Mouse (Mus musculus): ENCODE data around the gene Prim2. TPM values are rescaled to one million over a fixed set of nuclear protein-coding genes. Genes with fewer than 3 reads are reported as not detected.

The Prim2 gene
- polyA plus RNA-seq, 1 experiment from 2014 or later, result 13.0 TPM

DNA sequence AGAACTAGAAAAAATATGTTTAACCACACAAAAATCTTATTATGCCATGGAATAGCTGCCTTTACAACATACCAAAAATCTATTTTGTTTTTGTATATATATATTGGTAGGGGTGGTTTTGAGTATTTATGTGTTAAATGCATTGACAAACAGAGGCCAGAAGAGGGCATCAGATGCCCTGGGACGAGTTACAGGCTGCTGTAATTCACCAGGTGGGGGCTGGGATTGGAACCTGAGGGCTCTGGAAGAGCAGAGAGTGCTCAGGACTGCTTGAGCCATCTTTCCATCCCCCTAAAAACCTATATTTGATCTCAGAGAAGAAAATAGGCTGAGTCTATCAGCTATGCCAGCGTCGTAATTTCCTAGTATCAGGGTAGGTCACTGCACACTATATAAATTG lies 2.9 kb upstream of the Prim2 start:
- WGBS (ENCODE audit: missing documents), result 30% methylated on average over 3 of the region's 3 CpGs
- H3K4me3 ChIP-seq (ENCODE audit: inconsistent target), result no peak overlapping the region
- H3K36me3 ChIP-seq (ENCODE audit: inconsistent target), result no peaks in the 10 kb centered on the region
- H3K79me2 ChIP-seq (ENCODE audit: inconsistent target), result no peaks in the 10 kb centered on the region
- H3K27ac ChIP-seq, result no peak overlapping the region

DNA sequence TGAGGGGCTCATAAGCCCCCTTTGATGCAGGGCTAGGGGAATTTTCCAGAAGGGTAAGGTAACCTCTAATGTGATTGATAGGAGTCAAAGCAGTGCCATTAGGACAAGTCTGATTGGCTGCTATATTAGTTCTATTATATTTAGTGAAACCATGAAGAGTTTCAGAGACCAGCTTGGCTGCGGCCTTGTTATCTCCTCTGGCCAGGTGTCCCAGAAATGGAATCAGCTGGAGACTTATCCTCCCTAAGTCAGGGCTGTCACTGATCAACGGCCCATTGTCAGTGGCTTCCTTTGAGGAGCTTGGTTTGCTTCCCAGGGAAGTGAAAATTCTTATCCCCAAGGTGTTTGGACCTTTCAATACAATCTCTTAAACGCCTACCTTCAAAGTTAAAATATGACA lies 2.5 kb upstream of the Prim2 start:
- Histone ChIP-seq H3K27ac (no peak overlapping the region), H3K36me3 (ENCODE audit: inconsistent target) (no peaks in the 10 kb centered on the region), H3K79me2 (ENCODE audit: inconsistent target) (no peaks in the 10 kb centered on the region), H3K4me3 (ENCODE audit: inconsistent target) (no peak overlapping the region)
- 75% methylated on average over 3 of the region's 3 CpGs for WGBS (ENCODE audit: missing documents)

DNA sequence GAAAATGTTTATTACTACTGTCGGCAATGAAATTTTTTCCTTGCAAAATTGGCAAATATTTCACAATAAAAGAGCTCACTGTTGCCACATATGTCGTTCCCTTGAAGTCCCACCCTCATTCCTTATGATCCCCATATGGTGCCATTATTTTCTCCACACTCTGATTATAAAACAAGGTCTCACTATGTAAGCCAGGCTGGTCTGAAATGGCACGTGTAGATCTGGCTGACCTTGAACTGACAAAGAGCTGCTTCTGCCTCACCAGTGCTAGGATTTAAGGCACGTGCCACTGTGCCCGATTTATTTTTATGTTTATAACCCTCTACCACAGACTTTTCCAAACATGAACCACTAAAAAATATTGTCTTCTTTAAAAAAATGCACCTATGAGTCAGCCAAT lies 1.8 kb upstream of the Prim2 start:
- WGBS (ENCODE audit: missing documents), result 65% methylated on average over 5 of the region's 5 CpGs
- Histone ChIP-seq H3K79me2 (ENCODE audit: inconsistent target) (no peaks in the 10 kb centered on the region), H3K27ac (no peak overlapping the region), H3K4me3 (ENCODE audit: inconsistent target) (no peak overlapping the region), H3K36me3 (ENCODE audit: inconsistent target) (no peaks in the 10 kb centered on the region)

GRCm38 (mm10) chr1:33670164-33670616 lies 595 bp upstream of the Prim2 start:
- Histone ChIP-seq H3K4me3 (ENCODE audit: inconsistent target) (peak overlapping the region; percentile 85), H3K27ac (peak overlapping the region; percentile 27; the same call in 1 of the 2 replicates)
- under 1% methylated on average over 34 of the region's 37 CpGs for WGBS (ENCODE audit: missing documents)

GRCm38 (mm10) chr1:33663605-33664117 lies 5.9 kb downstream of the Prim2 start:
- no peaks in the 10 kb centered on the region for H3K79me2 ChIP-seq (ENCODE audit: inconsistent target)
- H3K4me3 ChIP-seq (ENCODE audit: inconsistent target), result no peak overlapping the region
- WGBS (ENCODE audit: missing documents), result 93% methylated on average over 19 of the region's 19 CpGs
- no peaks in the 10 kb centered on the region; the same call in 1 of the 2 replicates for H3K36me3 ChIP-seq (ENCODE audit: inconsistent target)
- H3K27ac ChIP-seq, result no peak overlapping the region

More at GRCm38 (mm10) chr1:33670164-33670616, 595 bp upstream of the Prim2 start:
- Histone ChIP-seq H3K79me2 (ENCODE audit: inconsistent target) (no peaks in the 10 kb centered on the region), H3K36me3 (ENCODE audit: inconsistent target) (no peaks in the 10 kb centered on the region)

DNA sequence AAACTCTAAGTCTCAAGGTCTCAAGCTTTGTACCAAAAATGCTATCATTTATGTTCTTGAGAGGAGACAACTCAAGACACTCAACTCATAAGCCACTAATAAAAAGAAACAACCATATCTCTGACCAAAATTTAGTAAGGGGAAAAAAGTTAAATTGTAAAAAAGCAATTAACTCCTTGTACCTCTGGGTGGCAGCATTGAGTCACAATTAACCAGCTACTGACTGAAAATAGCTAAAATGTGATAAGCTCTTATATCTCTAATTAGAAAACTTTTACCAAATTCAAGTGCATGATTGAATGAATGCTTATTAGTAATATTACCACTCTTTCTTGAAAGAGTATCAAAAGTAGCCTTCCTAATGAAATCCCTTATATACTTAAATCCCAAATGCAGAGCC lies 6.4 kb downstream of the Prim2 start:
- no peak overlapping the region for H3K27ac ChIP-seq

DNA sequence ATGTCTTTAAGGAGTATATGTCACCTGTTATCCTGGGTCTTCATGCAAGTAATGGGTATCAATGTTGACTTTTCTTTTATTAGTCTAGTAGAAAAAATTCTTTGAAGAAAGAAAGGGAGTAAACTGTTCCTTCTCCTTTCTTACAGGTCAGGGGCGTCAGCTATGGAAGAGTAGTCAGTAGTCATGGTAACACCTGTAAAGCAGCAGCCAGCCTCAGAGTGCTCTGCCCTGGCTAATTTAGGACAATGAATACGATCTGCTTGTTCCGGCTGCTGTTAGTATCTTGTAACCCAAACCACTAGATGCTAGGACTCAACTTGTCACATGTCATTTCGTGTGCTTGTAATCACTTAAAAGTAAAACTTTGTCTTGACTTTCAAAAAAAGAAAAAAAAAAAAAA lies 11.3 kb downstream of the Prim2 start:
- no peak overlapping the region for H3K4me3 ChIP-seq (ENCODE audit: inconsistent target)
- H3K36me3 ChIP-seq (ENCODE audit: inconsistent target), result no peaks in the 10 kb centered on the region; the same call in 1 of the 2 replicates
- no peaks in the 10 kb centered on the region for H3K79me2 ChIP-seq (ENCODE audit: inconsistent target)
- 88% methylated on average over 4 of the region's 4 CpGs for WGBS (ENCODE audit: missing documents)
- H3K27ac ChIP-seq, result no peak overlapping the region

More for the DNA sequence above, 6.4 kb downstream of the Prim2 start:
- Histone ChIP-seq H3K4me3 (ENCODE audit: inconsistent target) (no peak overlapping the region), H3K79me2 (ENCODE audit: inconsistent target) (no peaks in the 10 kb centered on the region), H3K36me3 (ENCODE audit: inconsistent target) (no peaks in the 10 kb centered on the region; the same call in 1 of the 2 replicates)

DNA sequence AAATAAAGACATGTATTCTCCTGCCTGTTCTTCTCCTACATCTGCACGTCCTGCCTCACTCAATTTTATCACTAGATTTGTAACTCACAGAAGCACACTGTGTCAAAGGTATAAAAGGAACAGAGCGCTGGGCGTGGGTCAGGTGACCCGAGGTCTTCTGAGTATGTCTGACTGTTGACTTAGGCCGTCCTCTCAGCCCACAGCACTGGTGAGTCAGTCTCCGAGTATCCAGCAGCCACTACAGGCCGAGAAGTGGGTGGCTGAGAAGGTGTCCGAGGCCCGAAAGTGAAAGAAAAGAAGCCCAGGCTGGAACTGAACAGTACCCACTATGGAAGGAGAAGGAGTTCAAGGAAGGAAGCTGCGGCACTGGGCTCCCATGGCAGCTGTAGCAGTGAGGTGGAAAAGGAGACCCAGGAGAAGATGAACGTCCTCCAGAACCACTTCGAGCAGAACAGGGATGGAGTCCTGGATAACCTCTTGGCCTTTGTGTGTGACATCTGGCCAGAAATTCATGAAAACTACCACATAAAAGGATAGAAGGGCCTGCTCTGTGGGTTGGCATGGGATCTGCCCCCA lies 11.9 kb downstream of the Prim2 start:
- no peaks in the 10 kb centered on the region for H3K79me2 ChIP-seq (ENCODE audit: inconsistent target)
- H3K4me3 ChIP-seq (ENCODE audit: inconsistent target), result no peak overlapping the region
- 93% methylated on average over 11 of the region's 12 CpGs for WGBS (ENCODE audit: missing documents)
- no peaks in the 10 kb centered on the region; the same call in 1 of the 2 replicates for H3K36me3 ChIP-seq (ENCODE audit: inconsistent target)
- no peak overlapping the region for H3K27ac ChIP-seq

- Histone ChIP-seq H3K79me2 (ENCODE audit: inconsistent target) (no peaks in the 10 kb centered on the region), H3K4me3 (ENCODE audit: inconsistent target) (no peak overlapping the region), H3K27ac (no peak overlapping the region), H3K36me3 (ENCODE audit: inconsistent target) (no peaks in the 10 kb centered on the region)
- 96% methylated on average over 11 of the region's 11 CpGs for WGBS (ENCODE audit: missing documents)
Observed at GRCm38 (mm10) chr1:33650875-33651274, 18.7 kb downstream of the Prim2 start.

- 93% methylated on average over 7 of the region's 9 CpGs for WGBS (ENCODE audit: missing documents)
- Histone ChIP-seq H3K27ac (no peak overlapping the region), H3K36me3 (ENCODE audit: inconsistent target) (no peaks in the 10 kb centered on the region)
Observed at GRCm38 (mm10) chr1:33649534-33650108, 20.0 kb downstream of the Prim2 start.

DNA sequence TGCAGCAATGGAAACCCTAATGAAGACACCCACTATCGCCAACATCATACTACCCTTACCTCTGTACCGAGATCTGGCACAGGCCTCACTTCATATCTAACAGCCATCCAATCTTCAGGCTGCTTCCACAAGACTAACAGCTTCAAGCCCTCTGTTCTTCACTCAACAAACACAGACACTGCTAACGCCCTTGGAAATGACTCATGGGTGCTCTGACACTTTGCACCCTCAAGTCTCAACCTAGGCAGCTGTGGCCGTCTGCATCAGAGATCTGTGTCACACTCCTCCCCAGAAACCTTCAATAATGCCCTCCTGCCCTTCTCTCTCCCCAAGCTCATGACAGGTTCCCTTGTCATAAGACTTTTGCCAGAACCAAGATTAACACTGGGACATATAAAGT lies 20.6 kb downstream of the Prim2 start:
- 92% methylated on average over 4 of the region's 4 CpGs for WGBS (ENCODE audit: missing documents)
- no peak overlapping the region for H3K27ac ChIP-seq
- no peaks in the 10 kb centered on the region for H3K36me3 ChIP-seq (ENCODE audit: inconsistent target)
- H3K4me3 ChIP-seq (ENCODE audit: inconsistent target), result no peak overlapping the region
- H3K79me2 ChIP-seq (ENCODE audit: inconsistent target), result no peaks in the 10 kb centered on the region

More at GRCm38 (mm10) chr1:33649534-33650108, 20.0 kb downstream of the Prim2 start:
- Histone ChIP-seq H3K79me2 (ENCODE audit: inconsistent target) (no peaks in the 10 kb centered on the region), H3K4me3 (ENCODE audit: inconsistent target) (no peak overlapping the region)

- H3K36me3 ChIP-seq (ENCODE audit: inconsistent target), result no peaks in the 10 kb centered on the region
- no peaks in the 10 kb centered on the region for H3K79me2 ChIP-seq (ENCODE audit: inconsistent target)
- H3K4me3 ChIP-seq (ENCODE audit: inconsistent target), result no peak overlapping the region
- H3K27ac ChIP-seq, result no peak overlapping the region
- 82% methylated on average over 2 of the region's 4 CpGs for WGBS (ENCODE audit: missing documents)
Observed at GRCm38 (mm10) chr1:33647661-33648060, 21.9 kb downstream of the Prim2 start.

GRCm38 (mm10) chr1:33647173-33647572 lies 22.4 kb downstream of the Prim2 start:
- Histone ChIP-seq H3K36me3 (ENCODE audit: inconsistent target) (no peaks in the 10 kb centered on the region), H3K4me3 (ENCODE audit: inconsistent target) (no peak overlapping the region), H3K79me2 (ENCODE audit: inconsistent target) (no peaks in the 10 kb centered on the region), H3K27ac (no peak overlapping the region)
- 92% methylated on average over 4 of the region's 4 CpGs for WGBS (ENCODE audit: missing documents)

- Histone ChIP-seq H3K36me3 (ENCODE audit: inconsistent target) (0 out of 2 replicates have a peak, but pooled peaks cover under 1% of the 10 kb centered on the region), H3K79me2 (ENCODE audit: inconsistent target) (no peaks in the 10 kb centered on the region), H3K27ac (no peak overlapping the region), H3K4me3 (ENCODE audit: inconsistent target) (no peak overlapping the region)
- 100% methylated on average over 1 of the region's 1 CpGs for WGBS (ENCODE audit: missing documents)
Observed at GRCm38 (mm10) chr1:33645689-33646088, 23.9 kb downstream of the Prim2 start.

GRCm38 (mm10) chr1:33641139-33641538 lies 28.5 kb downstream of the Prim2 start:
- H3K27ac ChIP-seq, result no peak overlapping the region
- H3K4me3 ChIP-seq (ENCODE audit: inconsistent target), result no peak overlapping the region
- H3K79me2 ChIP-seq (ENCODE audit: inconsistent target), result no peaks in the 10 kb centered on the region
- H3K36me3 ChIP-seq (ENCODE audit: inconsistent target), result 0 out of 2 replicates have a peak, but pooled peaks cover 5% of the 10 kb centered on the region
- 100% methylated on average over 2 of the region's 2 CpGs for WGBS (ENCODE audit: missing documents)
